Mouse (Mus musculus) lung, postnatal 0 days (tissue): ENCODE data around the gene Slc25a25. TPM values are rescaled to one million over a fixed set of nuclear protein-coding genes. Genes with fewer than 3 reads are reported as not detected.
A peak's percentile ranks its signal among the peaks of the same experiment; 100 is the strongest.

Experiments
- ATAC-seq: fragments of 200-750 bp; cut with Nextera tagmentation; 2 replicates; pipeline ENCODE4 v1.8.0; 2017; ENCODE audit warnings: moderate library complexity
- DNase-seq: peaks from one replicate; pipeline ENCODE4 v3.0.0-alpha.2; 2016; ENCODE audit warnings: low spot score
- H3K27ac ChIP-seq: fragments of 300-500 bp; sonication (generic); 2 replicates; pipeline ENCODE4 v1.5.1; 2014; ENCODE audit warnings: antibody characterized with exemption, mild to moderate bottlenecking, low read length, mixed read lengths
- H3K27me3 ChIP-seq: fragments of 300-500 bp; sonication (generic); replicated peaks from 2 replicates; pipeline ENCODE4 v1.6.1; 2014; ENCODE audit warnings: low read length, mixed read lengths; ENCODE audit not compliant: insufficient read depth
- H3K36me3 ChIP-seq: fragments of 300-500 bp; sonication (generic); 2 replicates; pipeline ENCODE4 v1.6.1; 2014; ENCODE audit warnings: low read length, mixed read lengths; ENCODE audit not compliant: insufficient read depth
- H3K4me1 ChIP-seq: fragments of 300-500 bp; sonication (generic); 2 replicates; pipeline ENCODE4 v1.6.1; 2014; ENCODE audit warnings: antibody characterized with exemption, low read depth, low read length, mixed read lengths; ENCODE audit not compliant: insufficient read depth
- H3K4me2 ChIP-seq: fragments of 300-500 bp; sonication (generic); replicated peaks from 2 replicates; pipeline ENCODE4 v1.6.1; 2014; ENCODE audit warnings: low read depth, mild to moderate bottlenecking, low read length, moderate library complexity, mixed read lengths
- H3K4me3 ChIP-seq: fragments of 300-500 bp; sonication (generic); 2 replicates; pipeline ENCODE4 v1.5.1; 2014; ENCODE audit warnings: low read depth, low read length
- H3K9ac ChIP-seq: fragments of 300-500 bp; sonication (generic); replicated peaks from 2 replicates; pipeline ENCODE4 v1.6.1; 2014; ENCODE audit warnings: low read depth, mild to moderate bottlenecking
- H3K9me3 ChIP-seq: fragments of 300-500 bp; sonication (generic); 2 replicates; pipeline ENCODE4 v1.6.1; 2016; ENCODE audit warnings: low read length, mixed read lengths
- CTCF ChIP-seq: IDR thresholded peaks from 2 replicates; pipeline ENCODE4 v1.5.1; 2016; ENCODE audit warnings: antibody characterized with exemption, mild to moderate bottlenecking
- EP300 ChIP-seq: IDR thresholded peaks from 2 replicates; pipeline ENCODE4 v1.6.1; 2016; ENCODE audit warnings: antibody characterized with exemption, mild to moderate bottlenecking, control low read depth
- WGBS: fragments of 180-500 bp; shearing (Covaris S2); extraction: QIAGEN DNeasy Blood & Tissue Kit; methylation state at CpG from one replicate; pipeline ENCODE4 v1.1.7; 2014; 5-methylcytosine and 5-hydroxymethylcytosine counted together
- polyA plus RNA-seq: library from polyadenylated mRNA; unstranded; fragments of >200 nt; fragmentation: Nextera tagmentation; extraction: Ambion mirVana; gene quantifications from 2 replicates; pipeline ENCODE4 v1.2.1, GENCODE M21; 2015

Gene Slc25a25
- polyA plus RNA-seq, 1 experiment from 2014 or later = 16.7 TPM

DNA sequence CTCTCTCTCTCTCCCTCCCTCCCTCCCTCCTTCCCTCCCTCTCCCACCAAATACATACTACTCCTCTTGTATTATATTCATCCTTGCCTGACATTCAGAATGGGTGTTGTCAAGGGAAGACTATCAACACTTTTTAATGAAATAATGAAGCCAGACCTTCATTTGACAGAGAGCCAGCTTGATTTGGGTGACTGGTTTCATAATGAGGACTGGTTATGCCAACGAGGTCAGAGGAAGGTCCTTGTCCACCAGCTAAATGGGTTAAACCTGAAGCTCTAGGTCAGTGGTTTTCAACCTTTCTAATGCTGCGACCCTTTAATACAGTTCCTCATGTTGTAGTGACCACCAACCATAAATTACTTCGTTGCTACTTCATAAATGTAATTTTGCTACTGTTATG, 12.5 kb downstream of the Slc25a25 start:
- Histone ChIP-seq H3K36me3 (no peaks in the 10 kb centered on the region), H3K27me3 (no peaks in the 10 kb centered on the region), H3K9me3 (no peaks in the 10 kb centered on the region), H3K4me1 (peaks cover 20% of the 10 kb centered on the region; the same call in 1 of the 2 replicates), H3K4me3 (no peak overlapping the region), H3K9ac (no peak overlapping the region), H3K27ac (no peak overlapping the region), H3K4me2 (no peak overlapping the region)
- TF ChIP-seq EP300 = no peak
- TF ChIP-seq CTCF = no peak
- ATAC-seq (no peak), DNase-seq (no peak)
- WGBS = 88% methylated on average over 3 of the region's 3 CpGs

DNA sequence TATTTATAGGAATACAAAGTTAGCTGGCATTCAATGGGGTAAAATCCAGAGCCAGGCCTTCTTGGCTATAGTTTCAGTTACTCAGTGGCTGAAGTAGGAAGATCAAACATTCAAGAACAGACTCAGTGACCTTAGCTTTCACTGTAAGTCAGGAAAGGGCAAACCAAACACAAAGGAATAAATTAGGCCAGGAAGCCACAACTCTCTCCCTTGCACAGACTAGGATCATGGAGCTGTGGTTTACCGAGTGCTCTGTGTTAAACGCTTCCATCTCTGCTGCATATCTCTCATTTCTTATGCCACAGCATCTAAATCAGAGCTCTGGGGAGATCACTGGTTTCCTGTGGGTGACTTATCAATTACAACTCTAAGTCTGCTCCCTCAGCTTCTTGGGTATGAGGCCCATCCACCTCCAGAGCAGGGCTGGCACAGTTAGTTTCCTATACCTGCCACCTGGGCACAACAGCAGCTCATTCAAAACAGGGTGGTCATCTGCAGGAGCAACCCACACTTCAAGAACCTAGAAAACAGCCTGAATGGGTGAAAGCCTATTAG, 13.6 kb downstream of the Slc25a25 start:
- WGBS = 60% methylated on average over 2 of the region's 2 CpGs
- H3K9ac ChIP-seq = no peak overlapping the region
- no peaks in the 10 kb centered on the region for H3K27me3 ChIP-seq

DNA sequence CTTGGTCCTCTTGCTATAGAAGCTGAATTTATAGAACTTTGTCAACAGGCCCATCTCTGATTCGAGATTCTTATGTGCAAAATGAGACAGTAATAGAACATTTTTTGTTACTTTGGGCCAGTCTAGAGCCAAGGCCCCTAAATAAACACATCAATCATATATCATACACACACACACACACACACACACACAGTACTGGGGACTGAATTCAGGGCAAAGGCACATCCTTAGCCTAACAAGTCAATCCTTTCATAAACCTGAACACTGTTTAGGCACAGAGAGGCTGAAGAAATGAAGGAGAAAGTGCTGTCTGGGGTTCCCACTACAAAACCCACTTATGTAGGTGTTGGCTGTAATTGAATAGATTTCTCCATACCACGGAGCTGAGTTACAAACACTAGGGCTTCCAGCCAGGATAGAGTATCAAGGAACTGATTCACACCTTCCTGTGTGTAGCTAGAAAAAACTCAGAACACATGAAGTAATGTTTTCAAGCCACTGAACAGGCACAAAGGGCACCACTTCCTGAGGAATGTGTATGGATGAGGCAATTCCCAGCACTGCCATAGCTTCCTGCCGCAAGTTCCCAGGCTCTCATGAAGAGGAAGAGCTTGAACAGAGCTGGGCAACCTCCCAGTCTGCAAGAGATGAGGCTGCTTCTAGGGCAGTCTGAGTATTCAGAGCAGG, 14.4 kb downstream of the Slc25a25 start:
- Histone ChIP-seq H3K27me3 (no peaks in the 10 kb centered on the region), H3K9ac (no peak overlapping the region), H3K36me3 (no peaks in the 10 kb centered on the region), H3K9me3 (no peaks in the 10 kb centered on the region), H3K4me1 (peaks cover 20% of the 10 kb centered on the region; the same call in 1 of the 2 replicates), H3K4me2 (0 out of 2 replicates have a peak overlapping the region, but pooled peaks have one; percentile 3), H3K27ac (peak overlapping the region; percentile 82), H3K4me3 (no peak overlapping the region)
- 25% methylated on average over 3 of the region's 3 CpGs for WGBS
- ATAC-seq (peak; percentile 93), DNase-seq (peak; percentile 95)
- TF ChIP-seq CTCF = 0 out of 2 replicates have a peak, but pooled peaks have one; percentile 1
- peak; percentile 97 for TF ChIP-seq EP300

More for the DNA sequence above, 13.6 kb downstream of the Slc25a25 start:
- TF ChIP-seq CTCF = no peak
- no peak for TF ChIP-seq EP300
- no peak overlapping the region for H3K4me3 ChIP-seq
- H3K36me3 ChIP-seq = no peaks in the 10 kb centered on the region
- 0 out of 2 replicates have a peak overlapping the region, but pooled peaks have one; percentile 3 for H3K4me2 ChIP-seq
- peaks cover 20% of the 10 kb centered on the region; the same call in 1 of the 2 replicates for H3K4me1 ChIP-seq
- no peaks in the 10 kb centered on the region for H3K9me3 ChIP-seq
- DNase-seq (no peak), ATAC-seq (no peak)
- H3K27ac ChIP-seq = peak overlapping the region; percentile 82

DNA sequence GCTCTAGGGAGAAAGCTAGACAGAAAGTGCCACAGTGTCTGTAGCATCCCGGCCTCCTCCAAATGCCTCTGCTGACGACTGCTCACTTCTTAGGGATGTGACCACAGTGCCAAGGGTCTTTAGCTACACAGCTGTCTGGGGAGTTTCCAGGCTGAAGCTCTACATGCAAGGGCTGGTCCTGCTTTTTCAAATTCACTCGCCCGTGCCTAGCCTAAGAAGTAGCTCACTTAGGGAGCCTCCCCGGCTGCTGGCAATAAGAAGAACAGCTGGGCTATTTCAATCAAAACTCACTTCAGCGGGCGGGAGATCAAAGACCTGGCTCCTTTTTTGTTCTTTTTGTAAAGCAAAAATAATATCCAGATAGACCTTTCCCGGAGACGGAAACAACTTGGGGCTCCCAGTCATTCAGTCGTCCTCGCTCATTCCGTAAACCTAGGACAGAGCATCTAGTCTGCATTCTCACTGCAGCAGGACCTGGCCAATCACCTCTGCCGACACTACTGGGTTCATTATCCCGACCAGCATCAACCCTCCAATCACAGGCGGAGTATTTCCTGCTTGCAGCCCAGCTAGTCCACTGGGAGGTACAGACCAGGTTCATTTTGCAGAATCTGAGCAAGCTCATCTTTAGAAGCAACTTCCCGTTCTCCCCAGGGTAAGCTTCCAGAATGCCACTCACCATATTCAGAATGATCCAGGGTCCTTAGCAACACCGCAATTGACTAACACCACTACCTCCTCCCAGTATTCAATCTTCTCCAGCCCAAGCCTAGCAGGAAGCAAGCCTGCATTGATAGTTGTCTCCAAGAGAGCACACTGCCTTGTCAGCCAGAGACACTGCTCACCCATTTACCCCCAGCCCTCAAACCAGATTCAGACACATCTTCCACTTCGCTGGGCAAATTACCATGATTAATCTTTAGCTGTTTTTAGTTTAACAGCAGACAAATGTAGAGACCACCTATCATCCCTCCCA, 20.3 kb downstream of the Slc25a25 start:
- Histone ChIP-seq H3K4me1 (peaks cover 24% of the 10 kb centered on the region; the same call in 1 of the 2 replicates), H3K27me3 (no peaks in the 10 kb centered on the region), H3K4me3 (0 out of 2 replicates have a peak overlapping the region, but pooled peaks have one; percentile 0), H3K36me3 (no peaks in the 10 kb centered on the region), H3K4me2 (peak overlapping the region; percentile 11), H3K9ac (no peak overlapping the region), H3K9me3 (no peaks in the 10 kb centered on the region), H3K27ac (peak overlapping the region; percentile 10; the same call in 1 of the 2 replicates)
- peak; percentile 69 for DNase-seq
- no peak for TF ChIP-seq CTCF
- no peak for TF ChIP-seq EP300
- WGBS = 12% methylated on average over 18 of the region's 18 CpGs
- peak; percentile 59 for ATAC-seq

DNA sequence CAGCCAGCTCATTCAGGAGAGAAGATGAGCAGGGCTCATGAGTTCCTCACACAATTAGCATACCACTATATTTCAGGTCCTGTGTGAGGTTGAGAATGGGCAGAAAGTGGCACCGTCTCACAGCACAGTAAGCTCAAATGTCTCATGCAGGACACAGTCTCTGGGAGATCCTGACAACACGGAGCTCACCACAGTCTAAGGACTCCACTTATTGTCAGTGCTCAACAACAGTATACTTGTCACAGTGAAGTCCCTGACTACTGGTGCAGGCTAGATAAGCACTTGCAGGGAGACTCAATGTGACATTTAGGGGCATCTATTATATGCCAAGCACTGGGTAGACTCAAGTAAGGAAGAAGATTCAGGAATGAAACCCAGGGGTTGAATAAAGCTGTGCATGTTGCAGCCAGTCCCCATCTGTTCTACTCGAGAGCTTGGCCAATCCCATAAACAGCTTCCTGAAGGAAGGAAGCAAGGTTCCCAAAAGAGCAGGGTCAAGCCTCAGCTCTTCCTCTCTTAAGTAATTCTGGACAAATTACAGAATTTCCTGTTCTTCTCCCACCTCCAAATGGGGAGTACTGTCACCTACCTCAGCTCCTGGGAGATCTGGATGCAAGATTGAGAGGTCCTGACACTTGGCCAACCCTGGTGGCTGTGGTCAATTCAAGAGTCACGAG, 21.9 kb downstream of the Slc25a25 start:
- ATAC-seq (no peak), DNase-seq (no peak)
- H3K4me1 ChIP-seq = peaks cover 37% of the 10 kb centered on the region; the same call in 1 of the 2 replicates
- no peaks in the 10 kb centered on the region for H3K36me3 ChIP-seq
- TF ChIP-seq CTCF = no peak
- TF ChIP-seq EP300 = no peak
- no peak overlapping the region for H3K4me2 ChIP-seq
- no peaks in the 10 kb centered on the region for H3K27me3 ChIP-seq
- no peaks in the 10 kb centered on the region for H3K9me3 ChIP-seq
- H3K4me3 ChIP-seq = no peak overlapping the region
- 60% methylated on average over 4 of the region's 4 CpGs for WGBS
- H3K27ac ChIP-seq = no peak overlapping the region
- H3K9ac ChIP-seq = no peak overlapping the region
